Mouse (Mus musculus) neural tube, embryonic 15.5 days (tissue): ENCODE measurements around the gene Naa15. TPM values are rescaled to one million over a fixed set of nuclear protein-coding genes. Genes with fewer than 3 reads are reported as not detected.
"Not testable (repeated sequence)": the region's sequence is repeated elsewhere in the genome, so short reads cannot be mapped to it uniquely, and the experiment has no call there.

Source experiments
- ATAC-seq: fragments of 200-750 bp; cut with Nextera tagmentation; 2 replicates; pipeline ENCODE4 v1.8.0; 2017; ENCODE audit warnings: mild to moderate bottlenecking, moderate TSS enrichment, moderate library complexity; ENCODE audit not compliant: low FRiP score
- H3K27ac ChIP-seq: fragments of 300-500 bp; sonication (generic); replicated peaks from 2 replicates; pipeline ENCODE4 v1.5.1; 2015; ENCODE audit warnings: mild to moderate bottlenecking, inconsistent platforms
- H3K27me3 ChIP-seq: fragments of 300-500 bp; sonication (generic); replicated peaks from 2 replicates; pipeline ENCODE4 v1.6.1; 2015; ENCODE audit warnings: inconsistent platforms
- H3K36me3 ChIP-seq: fragments of 300-500 bp; sonication (generic); 2 replicates; pipeline ENCODE4 v1.6.1; 2015; ENCODE audit warnings: inconsistent platforms
- H3K4me1 ChIP-seq: fragments of 300-500 bp; sonication (generic); 2 replicates; pipeline ENCODE4 v1.6.1; 2015; ENCODE audit warnings: inconsistent platforms
- H3K4me2 ChIP-seq: fragments of 300-500 bp; sonication (generic); 2 replicates; pipeline ENCODE4 v1.6.1; 2015; ENCODE audit warnings: inconsistent platforms, mild to moderate bottlenecking, moderate library complexity
- H3K4me3 ChIP-seq: fragments of 300-500 bp; sonication (generic); replicated peaks from 2 replicates; pipeline ENCODE4 v1.5.1; 2015; ENCODE audit warnings: mild to moderate bottlenecking, inconsistent platforms
- H3K9ac ChIP-seq: fragments of 300-500 bp; sonication (generic); replicated peaks from 2 replicates; pipeline ENCODE4 v1.6.1; 2015; ENCODE audit warnings: mild to moderate bottlenecking, inconsistent platforms
- H3K9me3 ChIP-seq: fragments of 300-500 bp; sonication (generic); replicated peaks from 2 replicates; pipeline ENCODE4 v1.6.1; 2016; ENCODE audit warnings: inconsistent platforms
- WGBS: fragments of 180-500 bp; shearing (Covaris S2); methylation state at CpG from one replicate; pipeline ENCODE4 v1.1.7; 2015; ENCODE audit warnings: mixed read lengths; 5-methylcytosine and 5-hydroxymethylcytosine counted together
- polyA plus RNA-seq: library from polyadenylated mRNA; unstranded; fragments of >200 nt; fragmentation: Nextera tagmentation; extraction: Ambion mirVana; gene quantifications from 2 replicates; pipeline ENCODE4 v1.2.1, GENCODE M21; 2015

The Naa15 gene
- polyA plus RNA-seq, 1 experiment from 2014 or later, result 42.8 TPM

- Histone ChIP-seq H3K27me3 (no peaks in the 10 kb centered on the region), H3K9ac (no peak overlapping the region), H3K9me3 (no peaks in the 10 kb centered on the region), H3K27ac (no peak overlapping the region), H3K4me3 (no peak overlapping the region), H3K4me1 (no peaks in the 10 kb centered on the region), H3K4me2 (no peak overlapping the region), H3K36me3 (no peaks in the 10 kb centered on the region)
- no peak for ATAC-seq
- 70% methylated on average over 5 of the region's 5 CpGs for WGBS
These were observed 34.9 kb upstream of the Naa15 start for GRCm38 (mm10) chr3:51379786-51380659.

GRCm38 (mm10) chr3:51380660-51381014 is 34.3 kb upstream of the Naa15 start:
- ATAC-seq, result no peak
- WGBS, result 81% methylated on average over 2 of the region's 5 CpGs
- Histone ChIP-seq H3K9ac (no peak overlapping the region), H3K27ac (no peak overlapping the region), H3K4me3 (no peak overlapping the region), H3K4me2 (no peak overlapping the region), H3K9me3 (no peaks in the 10 kb centered on the region), H3K4me1 (no peaks in the 10 kb centered on the region), H3K36me3 (no peaks in the 10 kb centered on the region), H3K27me3 (no peaks in the 10 kb centered on the region)

GRCm38 (mm10) chr3:51383409-51383808 is 31.5 kb upstream of the Naa15 start:
- no peaks in the 10 kb centered on the region for H3K36me3 ChIP-seq
- H3K9ac ChIP-seq, result no peak overlapping the region
- WGBS, result 64% methylated on average over 12 of the region's 12 CpGs
- no peak for ATAC-seq
- no peaks in the 10 kb centered on the region for H3K9me3 ChIP-seq
- no peak overlapping the region for H3K27ac ChIP-seq
- H3K4me3 ChIP-seq, result no peak overlapping the region
- H3K4me1 ChIP-seq, result no peaks in the 10 kb centered on the region
- no peak overlapping the region for H3K4me2 ChIP-seq
- no peaks in the 10 kb centered on the region; the same call in 1 of the 2 replicates for H3K27me3 ChIP-seq

GRCm38 (mm10) chr3:51386441-51387133 is 28.4 kb upstream of the Naa15 start:
- Histone ChIP-seq H3K27me3 (no peaks in the 10 kb centered on the region; the same call in 1 of the 2 replicates), H3K27ac (no peak overlapping the region), H3K9ac (no peak overlapping the region), H3K36me3 (no peaks in the 10 kb centered on the region), H3K4me2 (no peak overlapping the region), H3K9me3 (no peaks in the 10 kb centered on the region), H3K4me1 (peaks cover 6% of the 10 kb centered on the region), H3K4me3 (no peak overlapping the region)
- 46% methylated on average over 12 of the region's 12 CpGs for WGBS
- ATAC-seq, result no peak

GRCm38 (mm10) chr3:51387134-51387451 is 27.9 kb upstream of the Naa15 start:
- Histone ChIP-seq H3K4me1 (peaks cover 6% of the 10 kb centered on the region), H3K9ac (no peak overlapping the region), H3K9me3 (no peaks in the 10 kb centered on the region), H3K4me3 (no peak overlapping the region), H3K36me3 (no peaks in the 10 kb centered on the region), H3K27me3 (no peaks in the 10 kb centered on the region; the same call in 1 of the 2 replicates), H3K4me2 (no peak overlapping the region), H3K27ac (no peak overlapping the region)
- 83% methylated on average over 3 of the region's 3 CpGs for WGBS
- no peak for ATAC-seq

GRCm38 (mm10) chr3:51387868-51388381 is 27.0 kb upstream of the Naa15 start:
- peaks cover 6% of the 10 kb centered on the region for H3K4me1 ChIP-seq
- no peaks in the 10 kb centered on the region; the same call in 1 of the 2 replicates for H3K27me3 ChIP-seq
- no peak for ATAC-seq
- WGBS, result 67% methylated on average over 8 of the region's 8 CpGs
- no peak overlapping the region for H3K4me3 ChIP-seq
- no peak overlapping the region for H3K9ac ChIP-seq
- no peaks in the 10 kb centered on the region for H3K36me3 ChIP-seq
- no peaks in the 10 kb centered on the region for H3K9me3 ChIP-seq
- H3K27ac ChIP-seq, result no peak overlapping the region
- H3K4me2 ChIP-seq, result no peak overlapping the region

- no peak for ATAC-seq
- Histone ChIP-seq H3K36me3 (no peaks in the 10 kb centered on the region), H3K4me2 (peak overlapping the region; percentile 48), H3K9me3 (no peaks in the 10 kb centered on the region), H3K27me3 (no peaks in the 10 kb centered on the region; the same call in 1 of the 2 replicates), H3K4me1 (peaks cover 6% of the 10 kb centered on the region), H3K27ac (no peak overlapping the region), H3K9ac (no peak overlapping the region), H3K4me3 (peak overlapping the region; percentile 4; the same call in 1 of the 2 replicates)
- 6% methylated on average over 13 of the region's 13 CpGs for WGBS
These were observed 26.0 kb upstream of the Naa15 start for GRCm38 (mm10) chr3:51388904-51389303.

- no peak for ATAC-seq
- no peaks in the 10 kb centered on the region for H3K36me3 ChIP-seq
- no peak overlapping the region for H3K4me2 ChIP-seq
- H3K4me1 ChIP-seq, result peaks cover 7% of the 10 kb centered on the region
- H3K27me3 ChIP-seq, result peaks cover 11% of the 10 kb centered on the region
- H3K27ac ChIP-seq, result no peak overlapping the region
- no peak overlapping the region for H3K4me3 ChIP-seq
- WGBS, result 87% methylated on average over 5 of the region's 5 CpGs
- H3K9ac ChIP-seq, result no peak overlapping the region
- no peaks in the 10 kb centered on the region for H3K9me3 ChIP-seq
These were observed 23.9 kb upstream of the Naa15 start for GRCm38 (mm10) chr3:51391095-51391494.

GRCm38 (mm10) chr3:51391591-51391990 is 23.4 kb upstream of the Naa15 start:
- Histone ChIP-seq H3K9me3 (no peaks in the 10 kb centered on the region), H3K9ac (no peak overlapping the region), H3K27ac (no peak overlapping the region), H3K4me1 (peaks cover 12% of the 10 kb centered on the region), H3K4me3 (no peak overlapping the region), H3K36me3 (no peaks in the 10 kb centered on the region), H3K4me2 (no peak overlapping the region), H3K27me3 (peaks cover 16% of the 10 kb centered on the region)
- WGBS, result 97% methylated on average over 5 of the region's 5 CpGs
- no peak for ATAC-seq

GRCm38 (mm10) chr3:51393018-51393417 is 21.9 kb upstream of the Naa15 start:
- H3K9me3 ChIP-seq, H3K9ac ChIP-seq, H3K27ac ChIP-seq, ATAC-seq, H3K4me3 ChIP-seq, H3K36me3 ChIP-seq, H3K4me2 ChIP-seq: not testable (repeated sequence)
- 96% methylated on average over 3 of the region's 3 CpGs for WGBS
- Histone ChIP-seq H3K27me3 (peaks cover 26% of the 10 kb centered on the region), H3K4me1 (peaks cover 13% of the 10 kb centered on the region)

GRCm38 (mm10) chr3:51393651-51394050 is 21.3 kb upstream of the Naa15 start:
- ATAC-seq, result no peak
- Histone ChIP-seq H3K36me3 (no peaks in the 10 kb centered on the region), H3K4me3 (no peak overlapping the region), H3K27me3 (peaks cover 28% of the 10 kb centered on the region), H3K4me1 (peaks cover 12% of the 10 kb centered on the region), H3K4me2 (no peak overlapping the region), H3K9me3 (no peaks in the 10 kb centered on the region), H3K9ac (no peak overlapping the region), H3K27ac (no peak overlapping the region)
- WGBS, result 94% methylated on average over 2 of the region's 2 CpGs

- WGBS, result 64% methylated on average over 3 of the region's 3 CpGs
- Histone ChIP-seq H3K4me3 (no peak overlapping the region), H3K4me1 (peaks cover 7% of the 10 kb centered on the region), H3K9ac (no peak overlapping the region), H3K9me3 (no peaks in the 10 kb centered on the region), H3K27me3 (peaks cover 28% of the 10 kb centered on the region), H3K4me2 (no peak overlapping the region), H3K36me3 (no peaks in the 10 kb centered on the region), H3K27ac (no peak overlapping the region)
- no peak for ATAC-seq
These were observed 20.1 kb upstream of the Naa15 start for GRCm38 (mm10) chr3:51394881-51395280.
